Mouse (Mus musculus) lung, postnatal 0 days (tissue): ENCODE results near the gene Cep104. TPM values are rescaled to one million over a fixed set of nuclear protein-coding genes. Genes with fewer than 3 reads are reported as not detected.

Source experiments
- ATAC-seq: fragments of 200-750 bp; cut with Nextera tagmentation; 2 replicates; pipeline ENCODE4 v1.8.0; 2017; ENCODE audit warnings: moderate library complexity
- DNase-seq: peaks from one replicate; pipeline ENCODE4 v3.0.0-alpha.2; 2016; ENCODE audit warnings: low spot score
- H3K27ac ChIP-seq: fragments of 300-500 bp; sonication (generic); 2 replicates; pipeline ENCODE4 v1.5.1; 2014; ENCODE audit warnings: antibody characterized with exemption, mild to moderate bottlenecking, low read length, mixed read lengths
- H3K27me3 ChIP-seq: fragments of 300-500 bp; sonication (generic); replicated peaks from 2 replicates; pipeline ENCODE4 v1.6.1; 2014; ENCODE audit warnings: low read length, mixed read lengths; ENCODE audit not compliant: insufficient read depth
- H3K36me3 ChIP-seq: fragments of 300-500 bp; sonication (generic); 2 replicates; pipeline ENCODE4 v1.6.1; 2014; ENCODE audit warnings: low read length, mixed read lengths; ENCODE audit not compliant: insufficient read depth
- H3K4me1 ChIP-seq: fragments of 300-500 bp; sonication (generic); 2 replicates; pipeline ENCODE4 v1.6.1; 2014; ENCODE audit warnings: antibody characterized with exemption, low read depth, low read length, mixed read lengths; ENCODE audit not compliant: insufficient read depth
- H3K4me2 ChIP-seq: fragments of 300-500 bp; sonication (generic); replicated peaks from 2 replicates; pipeline ENCODE4 v1.6.1; 2014; ENCODE audit warnings: low read depth, mild to moderate bottlenecking, low read length, moderate library complexity, mixed read lengths
- H3K4me3 ChIP-seq: fragments of 300-500 bp; sonication (generic); 2 replicates; pipeline ENCODE4 v1.5.1; 2014; ENCODE audit warnings: low read depth, low read length
- H3K9ac ChIP-seq: fragments of 300-500 bp; sonication (generic); replicated peaks from 2 replicates; pipeline ENCODE4 v1.6.1; 2014; ENCODE audit warnings: low read depth, mild to moderate bottlenecking
- H3K9me3 ChIP-seq: fragments of 300-500 bp; sonication (generic); 2 replicates; pipeline ENCODE4 v1.6.1; 2016; ENCODE audit warnings: low read length, mixed read lengths
- CTCF ChIP-seq: IDR thresholded peaks from 2 replicates; pipeline ENCODE4 v1.5.1; 2016; ENCODE audit warnings: antibody characterized with exemption, mild to moderate bottlenecking
- EP300 ChIP-seq: IDR thresholded peaks from 2 replicates; pipeline ENCODE4 v1.6.1; 2016; ENCODE audit warnings: antibody characterized with exemption, mild to moderate bottlenecking, control low read depth
- WGBS: fragments of 180-500 bp; shearing (Covaris S2); extraction: QIAGEN DNeasy Blood & Tissue Kit; methylation state at CpG from one replicate; pipeline ENCODE4 v1.1.7; 2014; 5-methylcytosine and 5-hydroxymethylcytosine counted together
- polyA plus RNA-seq: library from polyadenylated mRNA; unstranded; fragments of >200 nt; fragmentation: Nextera tagmentation; extraction: Ambion mirVana; gene quantifications from 2 replicates; pipeline ENCODE4 v1.2.1, GENCODE M21; 2015

Gene Cep104
- polyA plus RNA-seq, 1 experiment from 2014 or later, result 9.6 TPM

GRCm38 (mm10) chr4:154021432-154021831, 46.4 kb downstream of the Cep104 start:
- TF ChIP-seq EP300, result no peak
- no peak for TF ChIP-seq CTCF
- H3K4me2 ChIP-seq, result no peak overlapping the region
- H3K9me3 ChIP-seq, result no peaks in the 10 kb centered on the region
- H3K27ac ChIP-seq, result no peak overlapping the region
- 85% methylated on average over 9 of the region's 9 CpGs for whole genome bisulfite sequencing
- DNase-seq (no peak), ATAC-seq (no peak)
- H3K36me3 ChIP-seq, result peaks cover 29% of the 10 kb centered on the region; the same call in 1 of the 2 replicates
- peaks cover 13% of the 10 kb centered on the region for H3K4me1 ChIP-seq
- no peak overlapping the region for H3K4me3 ChIP-seq
- H3K27me3 ChIP-seq, result no peaks in the 10 kb centered on the region
- no peak overlapping the region for H3K9ac ChIP-seq

DNA sequence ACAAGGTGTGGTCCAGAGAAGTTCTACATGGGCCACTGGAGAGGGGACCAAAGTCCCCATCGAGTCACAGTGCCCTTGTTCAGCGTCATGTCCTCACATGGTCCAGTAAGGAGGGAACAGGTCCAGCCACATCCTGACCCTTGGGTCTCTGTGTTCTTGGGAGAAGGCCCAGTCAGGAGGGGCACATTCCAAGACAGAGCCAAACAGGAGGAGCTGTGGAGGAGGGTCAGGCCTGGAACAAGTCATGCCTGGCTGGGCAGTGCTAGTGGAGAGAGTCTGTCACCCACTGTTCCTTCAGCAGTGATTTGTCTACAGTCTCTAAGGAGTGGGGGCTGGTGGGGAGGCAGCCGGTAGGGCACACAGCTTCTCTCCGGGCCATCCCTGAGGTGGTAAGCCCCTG, 47.4 kb downstream of the Cep104 start:
- H3K4me2 ChIP-seq, result no peak overlapping the region
- no peak overlapping the region for H3K4me3 ChIP-seq
- no peaks in the 10 kb centered on the region for H3K27me3 ChIP-seq
- DNase-seq (peak; percentile 82), ATAC-seq (peak; percentile 77)
- H3K9me3 ChIP-seq, result no peaks in the 10 kb centered on the region
- WGBS, result 60% methylated on average over 4 of the region's 4 CpGs
- no peak overlapping the region for H3K9ac ChIP-seq
- peaks cover 14% of the 10 kb centered on the region for H3K4me1 ChIP-seq
- peaks cover 26% of the 10 kb centered on the region; the same call in 1 of the 2 replicates for H3K36me3 ChIP-seq
- peak overlapping the region; percentile 76 for H3K27ac ChIP-seq
- TF ChIP-seq EP300 (no peak; the same call in 1 of the 2 replicates), CTCF (no peak)

DNA sequence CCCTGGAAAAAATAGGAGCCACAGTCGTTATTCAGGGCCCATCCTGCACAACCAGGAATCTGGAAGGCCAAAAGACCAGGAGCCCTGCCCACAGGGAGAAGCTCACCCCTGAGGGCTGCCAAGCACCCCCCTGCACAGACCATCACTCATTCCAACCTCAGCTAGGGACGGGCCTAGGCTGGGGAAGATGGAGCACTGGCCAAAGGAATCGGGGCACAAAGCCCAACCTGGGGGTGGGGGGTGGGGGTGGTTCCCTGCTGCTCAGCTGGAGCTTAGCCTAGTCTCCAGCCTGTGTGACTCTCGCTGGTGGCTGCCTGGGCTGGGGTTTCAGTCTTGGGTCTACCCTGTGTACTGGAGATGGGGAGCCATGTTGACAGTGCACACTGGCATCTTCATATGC, 47.9 kb downstream of the Cep104 start:
- no peak overlapping the region for H3K9ac ChIP-seq
- H3K4me2 ChIP-seq, result no peak overlapping the region
- peaks cover 25% of the 10 kb centered on the region; the same call in 1 of the 2 replicates for H3K36me3 ChIP-seq
- H3K9me3 ChIP-seq, result no peaks in the 10 kb centered on the region
- TF ChIP-seq EP300 (no peak), CTCF (no peak)
- no peaks in the 10 kb centered on the region for H3K27me3 ChIP-seq
- H3K4me1 ChIP-seq, result peaks cover 14% of the 10 kb centered on the region
- peak overlapping the region; percentile 76 for H3K27ac ChIP-seq
- whole genome bisulfite sequencing, result 46% methylated on average over 4 of the region's 4 CpGs
- DNase-seq (no peak), ATAC-seq (no peak)
- H3K4me3 ChIP-seq, result no peak overlapping the region

GRCm38 (mm10) chr4:154023754-154024601, 49.0 kb downstream of the Cep104 start:
- TF ChIP-seq EP300 (no peak), CTCF (no peak)
- Histone ChIP-seq H3K9ac (no peak overlapping the region), H3K9me3 (no peaks in the 10 kb centered on the region), H3K27ac (no peak overlapping the region), H3K4me2 (peak overlapping the region; percentile 66; the same call in 1 of the 2 replicates), H3K27me3 (no peaks in the 10 kb centered on the region), H3K36me3 (peaks cover 19% of the 10 kb centered on the region; the same call in 1 of the 2 replicates), H3K4me3 (no peak overlapping the region), H3K4me1 (peaks cover 14% of the 10 kb centered on the region)
- 17% methylated on average over 8 of the region's 8 CpGs for WGBS
- DNase-seq (no peak), ATAC-seq (no peak)

- peak; percentile 40 for DNase-seq
- Histone ChIP-seq H3K4me3 (peak overlapping the region; percentile 43), H3K9me3 (no peaks in the 10 kb centered on the region), H3K27ac (peak overlapping the region; percentile 76), H3K27me3 (no peaks in the 10 kb centered on the region), H3K9ac (peak overlapping the region; percentile 32), H3K36me3 (peaks cover 14% of the 10 kb centered on the region; the same call in 1 of the 2 replicates), H3K4me2 (peak overlapping the region; percentile 66), H3K4me1 (peaks cover 14% of the 10 kb centered on the region)
- 25% methylated on average over 17 of the region's 17 CpGs for WGBS
- TF ChIP-seq EP300 (no peak), CTCF (no peak)
- no peak for ATAC-seq
These were observed 49.9 kb downstream of the Cep104 start for GRCm38 (mm10) chr4:154024729-154025521.
